Mouse (Mus musculus) forebrain, embryonic 12.5 days (tissue): ENCODE results near the gene Olfr1124. TPM values are rescaled to one million over a fixed set of nuclear protein-coding genes. Genes with fewer than 3 reads are reported as not detected.

Experiments
- polyA plus RNA-seq: library from polyadenylated mRNA; unstranded; fragments of >200 nt; fragmentation: Nextera tagmentation; extraction: Ambion mirVana; gene quantifications from 2 replicates; pipeline ENCODE4 v1.2.1, GENCODE M21; 2016

Olfr1124 gene
- polyA plus RNA-seq, 1 experiment from 2014 or later, result 0.08 TPM

Other genes with a start within 250 kb of the Olfr1124 start
- not detected in 2 replicates for gene Olfr1112, start 242.5 kb upstream of the Olfr1124 start, polyA plus RNA-seq
- not detected in 2 replicates for gene Olfr1113, start 221.3 kb upstream of the Olfr1124 start, polyA plus RNA-seq
- not detected in 2 replicates for gene Olfr1115, start 182.3 kb upstream of the Olfr1124 start, polyA plus RNA-seq
- not detected in 2 replicates for gene Olfr1116, start 162.7 kb upstream of the Olfr1124 start, polyA plus RNA-seq
- not detected in 2 replicates for gene Olfr1118, start 122.7 kb upstream of the Olfr1124 start, polyA plus RNA-seq
- gene Olfr1120, start 75.5 kb upstream of the Olfr1124 start, polyA plus RNA-seq, result not detected in 2 replicates
- gene Olfr1121, start 60.4 kb upstream of the Olfr1124 start, polyA plus RNA-seq, result not detected in 2 replicates
- not detected in 2 replicates for gene Olfr1122, start 44.4 kb upstream of the Olfr1124 start, polyA plus RNA-seq
- not detected in 2 replicates for gene Olfr1123, start 13.6 kb upstream of the Olfr1124 start, polyA plus RNA-seq
- not detected in 2 replicates for gene Olfr1126, start 23.7 kb downstream of the Olfr1124 start, polyA plus RNA-seq
- gene Pramel7, start 66.8 kb downstream of the Olfr1124 start, polyA plus RNA-seq, result not detected in 2 replicates
- not detected in 2 replicates for gene Pramel6, start 76.3 kb downstream of the Olfr1124 start, polyA plus RNA-seq
- not detected in 2 replicates for gene Olfr153, start 101.5 kb downstream of the Olfr1124 start, polyA plus RNA-seq
- not detected in 2 replicates for gene Olfr1128, start 115.3 kb downstream of the Olfr1124 start, polyA plus RNA-seq
- not detected in 2 replicates for gene Olfr1129, start 143.6 kb downstream of the Olfr1124 start, polyA plus RNA-seq
- not detected in 2 replicates for gene Olfr1130, start 175.9 kb downstream of the Olfr1124 start, polyA plus RNA-seq
- gene Olfr1131, start 196.8 kb downstream of the Olfr1124 start, polyA plus RNA-seq, result not detected in 2 replicates
- not detected in 2 replicates for gene Olfr1132, start 207.3 kb downstream of the Olfr1124 start, polyA plus RNA-seq
- not detected in 2 replicates for gene Olfr1133, start 217.1 kb downstream of the Olfr1124 start, polyA plus RNA-seq
- gene Olfr1134, start 228.2 kb downstream of the Olfr1124 start, polyA plus RNA-seq, result not detected in 2 replicates
- not detected in 2 replicates for gene Olfr1135, start 243.4 kb downstream of the Olfr1124 start, polyA plus RNA-seq